Mouse (Mus musculus) stomach, postnatal 0 days (tissue): ENCODE results near the gene Gpr142.

ENCODE experiments used
- CTCF ChIP-seq: IDR thresholded peaks from 2 replicates; pipeline ENCODE4 v1.5.1; 2016; ENCODE audit warnings: antibody characterized with exemption, low read depth, mild to moderate bottlenecking, moderate library complexity
- EP300 ChIP-seq: optimal IDR thresholded peaks from 2 replicates; pipeline ENCODE3; 2016; ENCODE audit warnings: antibody characterized with exemption

- TF ChIP-seq EP300: no peak
- TF ChIP-seq CTCF: no peak
These were observed 31.0 kb downstream of the Gpr142 start for GRCm38 (mm10) chr11:114829499-114830432.
